Mouse (Mus musculus): ENCODE results near the gene Prkn.

DNA sequence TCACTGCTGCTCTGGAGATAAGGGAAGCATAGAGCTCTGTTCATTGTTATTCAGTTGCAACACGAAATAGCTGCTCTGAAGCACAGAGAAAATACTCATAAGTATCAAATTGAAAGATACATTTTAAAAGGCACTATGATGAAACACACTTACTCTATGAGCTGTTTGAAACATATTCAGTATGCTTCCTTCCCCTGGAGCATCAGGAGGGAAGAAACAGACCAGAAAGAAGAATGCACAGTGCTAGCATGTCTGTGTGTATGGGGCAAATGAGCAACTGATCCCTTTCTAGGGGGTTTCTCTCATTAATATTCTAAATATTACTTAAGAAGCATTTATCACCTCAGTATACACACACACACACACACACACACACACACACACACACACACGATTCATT, 107.4 kb downstream of the Prkn start:
- TF ChIP-seq ZNF384 (IDR thresholded peaks at IDR 0.05; ENCODE audit: low read depth, low read length) (no peak), ZC3H11A (IDR thresholded peaks at IDR 0.05; ENCODE audit: borderline replicate concordance, low read depth, low read length) (no peak), HCFC1 (IDR thresholded peaks at IDR 0.05; ENCODE audit: borderline replicate concordance, insufficient read depth, low read length) (no peak)
